Mouse (Mus musculus) Muller cell, postnatal 12 days (primary cell): ENCODE results near the gene 1600014C10Rik.

Experiments used
- DNase-seq: peaks from one replicate; pipeline ENCODE4 v3.0.0-alpha.2; 2015; ENCODE audit errors: inconsistent ontology term

1600014C10Rik gene

DNA sequence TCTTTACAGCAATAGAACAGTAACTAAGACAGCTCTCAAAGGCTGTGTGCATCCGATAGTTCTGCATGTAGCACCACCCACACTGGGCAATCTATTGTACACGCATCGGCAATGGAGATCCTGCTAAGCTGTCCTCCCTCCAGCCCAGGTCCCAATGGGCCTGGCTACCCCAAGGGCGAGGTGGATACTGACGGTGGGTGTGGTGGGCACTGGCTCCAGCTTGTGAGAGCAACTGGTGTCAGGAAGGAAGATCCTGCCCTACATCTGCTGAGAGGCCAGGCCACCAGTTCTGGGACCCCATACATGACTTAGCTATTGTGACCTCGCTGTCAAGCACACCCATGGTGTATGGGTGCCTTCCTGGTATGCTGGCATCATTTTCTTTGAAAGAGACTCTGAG, 32.7 kb downstream of the 1600014C10Rik start:
- no peak for DNase-seq

DNA sequence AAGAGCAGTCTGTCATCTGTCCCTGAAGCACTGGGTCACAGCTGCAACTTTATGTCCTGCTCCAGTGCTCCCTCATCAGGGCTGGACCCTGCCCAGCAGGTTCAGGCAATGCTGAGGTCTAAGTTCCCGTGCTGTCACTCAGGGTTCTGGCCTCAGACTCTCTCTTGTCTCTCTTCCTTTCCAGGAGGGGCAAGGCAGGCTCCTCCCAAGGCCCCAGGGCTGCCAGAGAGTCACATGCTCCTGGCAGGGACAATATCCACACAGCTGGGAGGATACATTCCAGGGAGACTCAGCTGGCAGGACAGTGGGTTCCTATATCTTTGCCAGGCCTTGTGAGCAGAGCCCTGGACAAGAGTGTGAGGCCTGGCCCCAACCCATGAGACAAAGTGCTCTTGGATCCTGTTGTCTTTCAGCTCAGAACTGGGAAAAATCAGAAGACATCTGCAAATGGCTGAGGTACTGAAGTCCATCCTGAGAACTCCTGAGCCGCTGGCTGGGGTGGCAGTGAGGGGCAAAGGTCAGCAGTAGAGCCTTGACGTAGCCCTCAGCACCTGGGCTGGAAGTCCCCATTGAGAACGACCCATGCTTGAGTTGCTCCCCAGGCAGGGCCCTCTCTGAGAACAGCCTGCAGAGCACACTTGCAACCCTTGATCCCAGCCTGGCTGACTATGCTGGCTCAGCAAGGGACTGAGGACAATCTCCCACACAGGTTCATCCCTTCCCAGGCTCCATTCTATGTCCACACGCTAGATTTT, 34.6 kb downstream of the 1600014C10Rik start:
- DNase-seq, result peak; percentile 93

DNA sequence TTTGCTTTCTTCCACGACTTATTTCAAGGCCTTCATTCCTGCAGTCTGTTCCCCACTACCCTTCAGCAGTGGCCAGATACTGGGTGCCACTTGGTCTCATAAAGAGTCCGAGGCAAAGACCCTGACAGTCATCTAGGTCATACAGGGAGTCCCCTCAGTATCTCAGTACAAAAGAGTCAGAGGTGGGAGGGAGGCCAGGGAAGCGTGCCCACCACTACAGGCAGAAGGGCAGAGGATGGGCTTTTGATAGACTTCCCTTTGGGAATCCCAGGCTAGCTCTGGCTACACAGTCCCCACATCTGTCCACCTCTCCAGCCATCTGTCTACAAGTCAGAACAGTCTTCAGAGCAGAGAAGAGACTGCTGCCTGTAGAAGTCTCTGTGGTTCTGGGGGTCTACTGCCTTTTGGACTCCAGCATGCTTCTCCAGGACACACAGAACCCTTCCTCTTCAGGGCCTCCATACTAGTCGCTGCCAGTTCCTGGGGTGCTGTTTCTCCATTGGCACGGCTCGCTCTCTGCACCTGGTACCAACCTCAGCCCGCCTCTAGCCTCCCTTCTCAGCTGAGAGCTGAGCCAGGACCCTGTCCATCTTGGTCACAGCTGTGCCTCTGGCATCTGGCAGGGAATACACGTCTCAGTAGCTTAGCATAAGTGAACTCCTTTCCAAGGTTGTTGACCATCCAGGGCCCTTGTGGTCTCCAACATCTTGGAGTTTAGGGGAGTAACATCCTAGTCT, 35.8 kb downstream of the 1600014C10Rik start:
- no peak for DNase-seq

DNA sequence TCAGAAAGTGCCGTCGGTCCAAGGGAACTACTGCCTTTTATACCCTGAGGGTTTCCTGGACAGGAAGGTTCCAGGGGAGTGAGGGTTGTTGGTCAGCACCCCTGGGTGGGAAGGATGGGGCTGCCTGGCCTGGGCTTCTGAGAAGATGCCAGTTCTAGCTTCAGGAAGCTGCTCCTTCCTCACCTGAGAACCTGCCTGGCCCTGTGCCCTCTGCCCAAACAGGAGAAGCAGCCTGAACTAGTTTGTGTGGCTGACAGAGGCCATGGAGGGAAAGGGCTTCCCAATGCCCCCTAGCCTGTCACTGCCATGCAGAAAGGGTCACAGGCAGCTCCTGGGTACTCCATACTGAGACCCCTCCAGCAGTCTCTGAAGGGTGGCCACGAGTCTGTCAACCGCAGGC, 36.5 kb downstream of the 1600014C10Rik start:
- no peak for DNase-seq

DNA sequence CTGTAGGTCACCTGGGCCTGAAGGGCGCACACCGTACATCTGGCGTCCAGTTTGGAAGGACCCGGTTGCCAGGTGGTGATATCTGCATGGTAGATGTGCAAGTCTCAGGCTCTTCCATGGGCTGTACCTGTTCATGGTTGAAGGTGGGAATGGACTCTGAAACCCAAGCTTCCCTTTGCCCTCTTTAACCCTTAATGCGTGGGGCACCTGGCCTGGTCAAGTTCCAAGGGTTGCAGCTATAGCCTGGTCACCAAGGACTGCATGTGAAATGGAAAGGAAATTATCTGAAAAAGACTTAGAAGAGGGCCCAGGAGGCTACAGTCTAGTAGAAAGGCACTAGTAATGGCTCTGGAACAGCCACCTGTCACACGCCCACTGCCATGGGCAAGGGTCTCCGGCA, 37.8 kb downstream of the 1600014C10Rik start:
- no peak for DNase-seq

DNA sequence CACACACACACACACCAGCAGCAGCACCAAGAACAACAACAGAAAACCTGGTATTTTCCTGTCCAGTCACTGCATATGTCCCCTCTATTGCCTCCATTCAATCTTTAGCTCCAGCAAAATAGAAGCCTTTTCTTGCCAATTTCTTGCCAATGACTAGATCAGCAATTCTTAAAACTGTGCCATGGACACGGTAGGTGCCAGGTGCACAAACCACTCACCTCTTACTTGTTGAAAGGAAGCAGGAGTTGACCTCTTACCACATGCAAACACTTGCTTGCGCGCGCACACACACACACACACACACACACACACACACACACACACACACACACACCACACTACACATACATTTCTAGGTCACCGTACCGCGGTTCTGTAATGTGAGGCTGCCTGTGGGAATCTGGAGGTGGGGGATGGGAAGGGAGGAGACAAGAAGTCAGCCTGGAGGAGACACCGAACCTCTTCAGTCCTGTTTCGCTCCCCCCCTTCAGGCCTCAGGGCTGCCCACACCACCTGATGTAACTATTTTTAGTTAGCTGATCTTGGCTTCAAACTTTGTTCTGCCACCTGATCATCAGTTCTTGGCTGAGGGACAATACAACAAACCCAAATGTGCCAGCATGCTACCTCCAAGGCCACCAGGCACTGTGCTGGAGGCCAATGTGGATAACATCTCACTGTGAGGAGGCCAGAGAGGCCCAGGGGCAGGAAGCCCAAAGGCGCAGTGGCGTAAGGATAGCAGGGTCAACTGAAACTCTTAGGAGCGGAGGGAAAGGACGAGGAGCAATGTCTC, 41.8 kb downstream of the 1600014C10Rik start:
- DNase-seq, result no peak

DNA sequence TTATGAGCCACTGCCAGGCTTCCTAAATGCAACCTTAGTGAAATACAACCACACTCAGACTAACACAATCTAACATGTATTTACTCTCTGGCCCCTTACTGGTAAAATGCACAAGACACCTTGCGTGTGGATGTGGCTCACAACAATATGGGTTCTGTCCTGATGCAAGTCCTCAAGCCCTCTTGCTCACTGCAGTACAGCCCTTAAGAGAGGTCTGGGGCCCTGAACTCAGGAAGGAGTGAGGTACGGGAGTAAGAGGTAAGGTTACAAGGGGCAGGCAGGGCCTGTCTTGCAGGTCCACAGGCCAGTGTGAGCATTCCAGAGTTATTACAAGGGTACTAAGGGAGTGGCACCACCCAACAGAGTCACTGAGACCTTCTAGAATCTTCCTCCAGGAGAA, 43.2 kb downstream of the 1600014C10Rik start:
- DNase-seq, result no peak

DNA sequence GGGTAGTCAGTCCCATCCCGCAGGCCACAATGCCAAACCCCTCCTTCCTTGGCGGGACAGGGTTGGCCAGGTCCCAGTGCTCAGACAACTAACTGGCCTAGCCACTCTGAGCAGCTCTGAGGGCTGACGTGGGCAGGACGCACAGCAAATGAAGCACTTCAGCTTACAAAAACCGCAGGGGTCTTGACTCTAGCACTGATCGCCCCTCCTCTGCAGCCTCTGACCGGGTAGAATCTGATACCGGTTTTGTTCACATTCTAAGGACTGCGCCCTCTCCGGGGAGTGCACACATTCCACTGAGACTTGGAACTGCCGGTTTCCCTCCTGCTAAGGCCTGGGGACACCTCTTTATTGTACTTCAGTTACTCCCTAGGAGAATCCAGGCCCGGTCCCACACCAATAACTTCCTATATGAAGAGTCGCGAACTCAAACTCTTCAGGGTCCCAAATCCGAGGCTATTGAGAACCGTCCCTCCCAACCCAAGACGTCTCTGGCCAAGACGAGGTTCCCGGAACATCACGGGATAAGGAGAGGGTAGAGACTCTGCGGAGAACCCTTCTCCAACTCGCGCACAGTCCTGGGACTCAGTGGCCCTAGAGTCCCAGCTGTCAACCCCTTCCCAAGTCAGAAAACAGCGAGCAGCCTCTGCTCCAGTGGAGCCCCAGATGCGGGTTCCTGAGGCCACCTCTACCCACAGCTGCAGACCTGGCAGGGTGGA, 44.3 kb downstream of the 1600014C10Rik start:
- DNase-seq, result peak; percentile 97

DNA sequence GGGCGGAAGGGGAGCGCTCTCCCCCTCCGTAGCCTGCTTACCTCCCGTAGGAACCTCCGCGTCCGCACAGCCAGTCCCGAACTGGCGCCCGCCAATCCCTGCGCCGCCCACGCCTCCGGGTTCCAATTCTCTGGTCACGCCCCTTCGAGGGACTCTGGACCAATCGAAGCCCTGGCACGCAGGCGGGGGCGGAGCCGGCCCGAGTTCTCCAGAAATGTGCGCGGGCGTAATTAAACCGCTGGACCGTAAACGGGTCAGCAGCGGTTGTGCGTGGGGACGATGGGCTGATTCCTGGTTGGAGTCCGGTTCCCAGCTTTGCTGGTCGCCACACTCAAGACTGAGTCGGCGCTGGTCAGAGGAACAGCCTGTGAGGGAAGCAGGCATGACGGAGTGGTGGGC, 44.9 kb downstream of the 1600014C10Rik start, which contains the start of gene Plekhf1:
Plekhf1 (minus strand) TSS at position 117 of the 399 bp plus-strand sequence.
- peak; percentile 100 for DNase-seq

DNA sequence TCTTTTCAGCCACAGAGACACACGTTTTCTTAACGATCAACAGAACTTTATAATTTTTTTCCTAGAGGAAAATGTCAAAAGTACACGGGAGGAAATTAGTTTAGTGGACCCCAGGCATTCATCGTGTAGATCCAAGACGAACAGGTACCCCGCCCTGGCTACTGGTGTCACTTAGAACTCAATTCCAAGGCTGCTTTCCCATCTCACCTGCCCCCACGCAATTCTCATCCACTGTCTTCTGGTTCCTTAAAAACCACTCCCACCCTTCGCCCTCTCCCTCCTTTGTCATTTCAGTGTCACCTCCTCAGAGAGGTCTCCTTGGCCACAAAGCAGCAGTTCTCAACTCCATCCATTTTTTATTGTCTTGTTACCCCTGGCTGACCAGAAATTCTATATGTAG, 45.3 kb downstream of the 1600014C10Rik start:
- DNase-seq, result no peak

DNA sequence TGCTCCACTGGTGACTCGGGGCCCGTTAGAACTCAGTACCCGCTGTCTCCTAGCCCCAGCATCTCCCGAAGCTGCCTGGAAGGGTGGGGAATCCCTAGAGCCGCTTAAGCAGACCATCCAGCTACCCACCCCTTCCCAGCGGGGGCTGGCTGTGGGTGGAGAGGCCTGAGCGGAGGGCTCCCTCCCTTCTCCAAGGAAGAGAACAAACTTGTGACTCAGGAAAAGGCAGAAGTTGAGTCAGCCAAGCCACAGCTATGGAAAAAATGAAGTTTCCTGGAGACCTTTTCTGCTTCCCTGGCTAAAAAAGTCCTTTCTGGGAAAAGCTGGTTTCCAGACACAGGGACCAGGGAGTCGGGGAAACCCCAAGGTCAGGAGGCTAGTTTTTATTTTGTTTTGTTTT, 47.3 kb downstream of the 1600014C10Rik start:
- DNase-seq, result peak; percentile 97

DNA sequence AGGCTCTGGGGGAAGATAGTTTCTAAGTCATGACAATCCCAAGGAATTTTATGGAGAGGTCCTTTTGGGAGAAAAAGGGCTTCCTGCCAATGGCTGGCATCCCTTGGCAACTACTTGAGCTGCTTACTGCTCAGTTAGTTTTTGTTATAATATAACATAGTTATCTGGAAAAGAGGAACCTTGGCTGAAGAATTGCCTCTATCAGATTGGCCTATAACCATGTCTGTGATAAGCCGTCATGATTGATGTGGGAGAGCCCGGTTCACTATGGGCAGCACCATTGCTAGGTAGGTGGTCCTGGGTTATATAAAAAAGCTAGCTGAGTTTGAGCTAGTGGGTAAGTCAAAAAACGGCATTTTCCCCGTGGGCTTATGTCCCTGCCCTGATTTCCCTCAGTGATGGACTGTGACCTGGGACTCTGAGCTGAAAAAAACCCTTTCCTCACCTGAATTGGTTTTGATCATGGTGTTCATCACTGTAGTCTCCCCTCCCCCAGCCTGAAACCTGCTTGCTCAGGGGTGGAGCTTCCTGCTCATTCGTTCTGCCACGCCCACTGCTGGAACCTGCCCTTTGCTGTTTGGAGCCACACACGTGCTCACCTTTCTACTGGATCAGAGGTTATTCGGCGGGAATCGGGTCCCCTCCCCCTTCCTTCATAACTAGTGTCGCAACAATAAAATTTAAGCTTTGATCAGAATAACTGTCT, 53.5 kb downstream of the 1600014C10Rik start:
- no peak for DNase-seq

DNA sequence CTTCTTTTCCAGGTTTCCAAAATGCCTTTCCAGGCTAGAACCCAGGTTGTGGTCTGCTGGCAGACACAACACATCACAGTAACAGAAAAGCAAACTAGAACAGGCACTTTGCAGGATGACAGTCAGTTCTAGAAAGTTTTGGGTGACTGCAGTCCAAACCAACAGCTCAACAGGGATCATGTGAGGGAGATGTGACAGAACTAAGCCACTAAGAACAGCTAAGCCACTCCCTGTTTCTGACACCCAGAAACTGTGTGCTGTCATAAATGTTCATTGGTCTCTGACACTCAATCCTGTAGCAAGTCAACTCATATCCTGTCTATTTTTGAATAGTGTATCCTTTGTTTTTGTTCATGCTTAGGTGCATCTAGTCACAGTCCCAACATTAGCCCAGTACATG, 54.1 kb downstream of the 1600014C10Rik start:
- DNase-seq, result no peak

DNA sequence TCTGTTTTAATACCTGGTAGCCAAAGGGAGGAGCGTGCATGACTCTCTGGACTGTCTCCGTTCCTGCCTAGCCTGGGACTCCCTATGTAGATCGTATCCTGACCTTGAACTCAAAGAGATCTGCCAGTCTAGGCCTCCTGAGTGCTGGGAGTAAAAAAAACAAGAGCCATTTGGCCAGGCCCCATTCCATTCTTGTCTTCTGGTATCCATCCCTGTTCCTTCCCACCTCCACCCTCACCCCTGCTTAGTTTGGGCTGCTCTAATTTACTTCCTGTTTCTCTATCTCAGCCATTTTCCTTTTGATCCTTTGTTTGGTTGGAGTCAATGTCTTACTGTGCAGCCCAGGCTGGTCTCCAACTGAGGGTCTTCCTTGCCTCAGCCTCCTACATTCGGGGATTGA, 59.4 kb downstream of the 1600014C10Rik start:
- DNase-seq, result no peak
